Mouse (Mus musculus) stomach, embryonic 16.5 days (tissue): ENCODE measurements around the gene Limk1. TPM values are rescaled to one million over a fixed set of nuclear protein-coding genes. Genes with fewer than 3 reads are reported as not detected.
A peak's percentile ranks its signal among the peaks of the same experiment; 100 is the strongest.

Experiments
- ATAC-seq: fragments of 200-750 bp; cut with Nextera tagmentation; 2 replicates; pipeline ENCODE4 v1.8.0; 2017; ENCODE audit warnings: moderate number of reproducible peaks, moderate TSS enrichment; ENCODE audit not compliant: insufficient read depth, low FRiP score
- H3K27ac ChIP-seq: fragments of 300-500 bp; sonication (generic); 2 replicates; pipeline ENCODE4 v1.5.1; 2014; ENCODE audit warnings: low read length
- H3K27me3 ChIP-seq: fragments of 300-500 bp; sonication (generic); 2 replicates; pipeline ENCODE4 v1.6.1; 2014; ENCODE audit warnings: low read length, control low read depth, mixed read lengths; ENCODE audit not compliant: control insufficient read depth, insufficient read depth
- H3K36me3 ChIP-seq: fragments of 300-500 bp; sonication (generic); 2 replicates; pipeline ENCODE4 v1.6.1; 2014; ENCODE audit warnings: low read length; ENCODE audit not compliant: control insufficient read depth, insufficient read depth
- H3K4me1 ChIP-seq: fragments of 300-500 bp; sonication (generic); 2 replicates; pipeline ENCODE4 v1.6.1; 2014; ENCODE audit warnings: low read length, control low read depth, mixed read lengths; ENCODE audit not compliant: control insufficient read depth, insufficient read depth
- H3K4me2 ChIP-seq: fragments of 300-500 bp; sonication (generic); 2 replicates; pipeline ENCODE4 v1.6.1; 2014; ENCODE audit warnings: low read depth, low read length, mixed read lengths
- H3K4me3 ChIP-seq: fragments of 300-500 bp; sonication (generic); replicated peaks from 2 replicates; pipeline ENCODE4 v1.5.1; 2014; ENCODE audit warnings: mild to moderate bottlenecking, low read length
- H3K9ac ChIP-seq: fragments of 300-500 bp; sonication (generic); 2 replicates; pipeline ENCODE4 v1.6.1; 2014; ENCODE audit warnings: low read length
- H3K9me3 ChIP-seq: fragments of 300-500 bp; sonication (generic); replicated peaks from 2 replicates; pipeline ENCODE4 v1.6.1; 2016; ENCODE audit warnings: low read length, control low read depth; ENCODE audit not compliant: control insufficient read depth
- WGBS: fragments of 180-500 bp; shearing (Covaris S2); extraction: QIAGEN DNeasy Blood & Tissue Kit; methylation state at CpG from one replicate; pipeline ENCODE4 v1.1.7; 2014; 5-methylcytosine and 5-hydroxymethylcytosine counted together
- polyA plus RNA-seq: library from polyadenylated mRNA; unstranded; fragments of >200 nt; fragmentation: Nextera tagmentation; extraction: Ambion mirVana; gene quantifications from 2 replicates; pipeline ENCODE4 v1.2.1, GENCODE M21; 2015

The Limk1 gene
- polyA plus RNA-seq, 1 experiment from 2014 or later = 3.7 TPM

DNA sequence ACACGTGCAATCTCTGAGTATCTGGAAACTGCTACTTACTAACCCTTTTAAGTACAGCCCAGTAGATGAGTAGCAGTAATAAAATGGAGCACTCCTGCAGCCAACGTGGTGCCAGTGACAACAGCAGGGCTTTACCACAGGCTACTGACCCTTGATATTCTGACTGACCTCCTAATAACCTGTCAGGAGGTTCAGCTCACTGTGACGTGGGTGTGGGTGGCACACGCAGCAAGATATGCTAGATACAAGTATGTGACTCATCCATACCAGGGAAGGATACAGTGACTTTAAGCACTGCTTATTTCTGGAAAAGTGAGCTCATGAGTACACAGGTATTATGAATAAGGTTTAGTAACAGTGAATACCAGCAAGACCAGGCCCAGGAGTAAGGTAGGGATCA lies 58.9 kb downstream of the Limk1 start:
- Histone ChIP-seq H3K9me3 (no peaks in the 10 kb centered on the region), H3K4me1 (0 out of 2 replicates have a peak, but pooled peaks cover 9% of the 10 kb centered on the region), H3K4me3 (no peak overlapping the region), H3K36me3 (peaks cover 12% of the 10 kb centered on the region), H3K9ac (no peak overlapping the region), H3K27ac (peak overlapping the region; percentile 61), H3K4me2 (no peak overlapping the region), H3K27me3 (no peaks in the 10 kb centered on the region)
- ATAC-seq = peak; percentile 41; the same call in 1 of the 2 replicates
- WGBS = 55% methylated on average over 4 of the region's 4 CpGs

DNA sequence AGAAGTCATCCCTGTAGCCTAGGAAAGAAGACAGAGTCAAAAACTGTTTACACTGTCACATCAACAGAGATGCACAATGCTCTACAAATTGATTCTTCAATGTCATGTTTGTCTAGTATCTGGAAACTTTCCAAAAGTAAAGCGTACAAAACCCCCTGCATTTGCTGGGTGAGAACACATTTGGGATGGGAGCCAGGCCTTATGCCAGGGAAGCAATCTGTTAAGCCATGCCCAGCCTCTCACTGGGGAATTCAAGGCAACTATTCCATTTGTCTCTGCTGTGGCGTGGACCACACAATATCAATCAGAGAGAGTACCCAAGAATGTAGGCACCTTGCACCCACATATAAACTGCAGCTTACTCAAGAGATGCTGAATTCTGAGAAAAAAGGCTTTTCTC lies 66.3 kb downstream of the Limk1 start:
- H3K36me3 ChIP-seq = peaks cover 57% of the 10 kb centered on the region
- no peak for ATAC-seq

DNA sequence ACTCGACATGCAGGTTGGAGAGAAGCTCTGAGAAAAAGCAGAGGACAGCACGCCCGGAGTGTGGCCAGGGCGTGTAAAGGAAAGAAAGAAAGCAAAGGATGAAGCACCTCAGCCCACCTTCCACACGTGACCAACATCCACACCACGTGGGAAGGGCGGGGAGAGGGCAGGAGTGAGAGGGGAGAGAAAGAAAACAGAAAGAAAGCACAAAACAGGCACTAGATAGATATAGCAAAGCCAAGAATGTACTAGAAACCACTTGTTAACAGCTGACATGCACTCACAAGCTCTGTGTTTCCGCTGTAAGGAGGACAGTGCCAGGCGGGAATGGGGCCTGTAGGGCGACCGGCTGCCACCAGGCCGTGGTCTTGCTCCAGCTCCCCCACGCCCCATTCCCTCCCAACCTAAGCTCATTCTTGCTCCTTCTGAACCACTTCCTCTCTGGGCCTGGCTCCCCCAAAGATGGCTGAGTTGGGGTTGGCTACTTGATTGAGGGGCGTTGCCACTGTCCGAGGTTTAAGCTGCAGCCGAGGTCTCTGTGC lies 67.2 kb downstream of the Limk1 start:
- ATAC-seq = no peak
- Histone ChIP-seq H3K4me2 (no peak overlapping the region), H3K9ac (no peak overlapping the region), H3K27me3 (no peaks in the 10 kb centered on the region), H3K9me3 (no peaks in the 10 kb centered on the region), H3K4me3 (no peak overlapping the region), H3K4me1 (no peaks in the 10 kb centered on the region), H3K27ac (no peak overlapping the region), H3K36me3 (peaks cover 52% of the 10 kb centered on the region)
- WGBS = 89% methylated on average over 16 of the region's 16 CpGs

More for the DNA sequence above, 66.3 kb downstream of the Limk1 start:
- Histone ChIP-seq H3K4me2 (no peak overlapping the region), H3K9ac (no peak overlapping the region), H3K4me3 (no peak overlapping the region), H3K9me3 (no peaks in the 10 kb centered on the region), H3K27ac (no peak overlapping the region), H3K27me3 (no peaks in the 10 kb centered on the region), H3K4me1 (no peaks in the 10 kb centered on the region)
- WGBS = 71% methylated on average over 2 of the region's 2 CpGs

DNA sequence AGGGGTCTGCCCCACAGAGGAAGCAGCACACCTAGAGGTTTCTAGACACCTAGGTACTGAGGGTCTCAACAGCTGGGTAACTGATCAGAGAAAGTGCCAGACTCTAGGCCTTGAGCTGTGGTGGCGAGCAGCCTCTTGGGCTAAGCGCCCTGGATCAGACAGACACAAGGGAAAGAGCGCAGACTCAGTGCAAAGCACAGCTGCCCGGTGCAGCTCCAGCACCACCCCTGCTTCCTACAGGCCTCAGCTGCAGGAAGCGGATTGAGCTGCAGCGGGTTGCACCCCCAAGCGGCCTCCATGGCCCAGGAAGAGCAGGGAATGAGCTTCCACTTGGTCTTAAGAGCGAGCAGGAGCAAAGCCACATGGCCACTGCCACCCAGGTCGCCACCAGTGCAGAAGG lies 67.9 kb downstream of the Limk1 start:
- ATAC-seq = no peak
- Histone ChIP-seq H3K9me3 (no peaks in the 10 kb centered on the region), H3K27ac (no peak overlapping the region), H3K4me1 (no peaks in the 10 kb centered on the region), H3K4me2 (no peak overlapping the region), H3K27me3 (no peaks in the 10 kb centered on the region), H3K9ac (no peak overlapping the region), H3K4me3 (no peak overlapping the region), H3K36me3 (peaks cover 52% of the 10 kb centered on the region)
- 94% methylated on average over 9 of the region's 9 CpGs for WGBS

DNA sequence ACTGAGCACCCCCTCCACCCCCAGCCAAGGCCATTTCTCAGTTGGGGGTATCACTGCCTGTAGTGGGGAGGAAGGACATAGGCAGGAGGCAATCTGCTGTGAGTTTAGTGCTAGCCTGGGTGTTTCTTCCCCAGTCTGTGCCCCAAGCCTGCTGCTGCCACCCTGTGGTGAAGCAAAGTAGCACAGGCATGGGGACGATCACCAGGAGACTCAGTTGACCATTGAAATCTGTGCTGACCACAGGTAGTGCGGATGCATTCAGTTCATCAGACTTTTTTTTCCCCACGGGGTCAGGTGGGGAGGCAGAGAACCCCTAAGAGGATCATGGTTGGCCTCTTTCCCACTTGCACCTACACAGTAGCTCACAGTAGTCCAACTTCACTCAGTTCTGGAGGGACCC lies 71.3 kb downstream of the Limk1 start:
- Histone ChIP-seq H3K27me3 (no peaks in the 10 kb centered on the region), H3K9me3 (no peaks in the 10 kb centered on the region), H3K4me2 (no peak overlapping the region), H3K4me1 (no peaks in the 10 kb centered on the region), H3K27ac (no peak overlapping the region), H3K4me3 (no peak overlapping the region), H3K36me3 (peaks cover 28% of the 10 kb centered on the region), H3K9ac (no peak overlapping the region)
- no peak for ATAC-seq
- WGBS = 54% methylated on average over 3 of the region's 3 CpGs

DNA sequence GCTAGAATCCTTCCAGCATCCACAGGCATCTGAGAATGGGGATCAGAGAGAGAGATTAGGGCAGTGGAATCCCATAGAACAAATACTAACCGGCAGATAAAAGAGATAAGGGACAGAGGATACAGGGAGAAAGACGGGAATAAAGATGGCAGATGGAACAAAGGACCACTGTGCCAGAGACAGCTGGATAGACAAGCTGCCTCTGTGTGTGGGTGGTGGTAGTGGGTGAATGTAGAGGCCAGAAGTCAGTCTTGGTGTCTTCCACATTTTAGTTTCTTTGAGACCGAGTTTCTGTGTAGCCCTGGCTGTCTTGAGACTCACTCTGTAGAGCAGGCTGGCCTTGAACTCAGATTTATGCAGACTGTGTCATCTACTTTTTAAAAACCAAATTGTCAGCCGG lies 72.6 kb downstream of the Limk1 start:
- Histone ChIP-seq H3K9me3 (no peaks in the 10 kb centered on the region), H3K4me2 (no peak overlapping the region), H3K27ac (no peak overlapping the region), H3K4me3 (no peak overlapping the region), H3K27me3 (no peaks in the 10 kb centered on the region), H3K36me3 (peaks cover 22% of the 10 kb centered on the region), H3K9ac (no peak overlapping the region), H3K4me1 (no peaks in the 10 kb centered on the region)
- WGBS = 61% methylated on average over 4 of the region's 4 CpGs
- no peak for ATAC-seq

DNA sequence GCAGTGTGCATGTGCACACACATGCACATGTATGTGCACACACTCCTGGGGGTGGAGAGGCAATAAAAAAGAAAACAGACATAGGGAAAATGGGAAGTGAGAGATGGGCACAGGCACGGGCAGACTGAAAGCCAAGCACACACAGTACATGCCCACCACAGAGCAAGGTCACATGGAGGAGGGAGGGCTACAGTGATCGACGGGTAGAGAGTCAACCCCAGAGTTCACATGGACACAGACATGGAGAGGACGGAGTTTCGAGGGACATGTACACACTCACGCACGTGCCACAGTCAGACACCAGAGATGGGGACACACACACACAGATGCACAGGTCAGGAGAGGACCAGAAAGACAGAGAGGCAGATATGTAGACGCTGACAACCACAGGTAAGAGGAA lies 73.0 kb downstream of the Limk1 start:
- H3K36me3 ChIP-seq = peaks cover 18% of the 10 kb centered on the region
- no peaks in the 10 kb centered on the region for H3K9me3 ChIP-seq
- 78% methylated on average over 8 of the region's 8 CpGs for WGBS

DNA sequence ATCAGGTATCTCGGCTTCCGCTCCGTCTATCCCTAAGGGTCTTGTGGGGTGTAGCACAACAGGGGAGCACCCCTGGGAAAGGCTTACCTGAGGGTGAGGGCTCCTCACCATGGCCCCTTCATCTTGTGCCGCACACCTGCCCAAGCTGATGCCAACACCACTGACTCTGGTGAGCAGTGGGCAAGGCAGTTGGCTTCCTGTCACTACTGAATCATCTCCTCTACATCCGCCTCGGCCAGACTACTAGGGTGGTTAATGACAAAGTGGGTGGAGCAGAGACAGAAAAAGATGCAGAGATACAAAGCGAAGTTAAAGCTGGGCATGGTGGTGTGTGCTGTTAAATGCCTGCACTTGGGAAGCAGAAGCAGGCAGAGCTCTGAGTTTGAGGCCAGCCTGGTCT lies 73.6 kb downstream of the Limk1 start, which contains the start of gene Lat2:
Gene Lat2 (minus strand): TSS at position 224 of the 400 bp plus-strand sequence.
- ATAC-seq = no peak
- WGBS = 83% methylated on average over 7 of the region's 7 CpGs
- Histone ChIP-seq H3K27ac (no peak within 1 kb of the TSS), H3K9me3 (no peaks in the 10 kb centered on the region), H3K4me1 (no peaks in the 10 kb centered on the region), H3K4me3 (no peak within 1 kb of the TSS), H3K36me3 (peaks cover 13% of the 10 kb centered on the region), H3K4me2 (no peak within 1 kb of the TSS), H3K27me3 (no peaks in the 10 kb centered on the region), H3K9ac (no peak within 1 kb of the TSS)

More for the DNA sequence above, 73.0 kb downstream of the Limk1 start:
- H3K9ac ChIP-seq = no peak overlapping the region
- H3K4me1 ChIP-seq = no peaks in the 10 kb centered on the region
- no peak overlapping the region for H3K4me2 ChIP-seq
- H3K27me3 ChIP-seq = no peaks in the 10 kb centered on the region
- no peak overlapping the region for H3K4me3 ChIP-seq
- H3K27ac ChIP-seq = no peak overlapping the region
- ATAC-seq = no peak

DNA sequence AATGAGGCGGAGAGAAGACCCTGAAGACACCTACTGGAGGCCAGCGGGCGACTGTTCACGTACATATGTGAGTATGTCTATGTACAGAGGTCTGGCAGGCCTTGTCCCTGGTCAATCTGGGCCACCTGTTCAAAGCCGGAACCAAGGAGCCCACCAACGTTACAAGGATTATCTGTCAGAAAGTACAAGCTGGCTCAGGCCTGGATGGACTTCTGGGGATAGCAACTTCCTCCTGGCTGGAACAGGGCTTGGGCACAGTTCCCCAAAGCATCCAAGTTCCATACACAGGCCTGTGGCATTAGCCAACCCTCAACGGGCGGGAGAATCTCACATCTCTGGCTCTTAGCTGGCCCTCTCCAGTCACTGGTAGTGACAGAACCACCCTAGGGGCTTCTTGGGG lies 74.1 kb downstream of the Limk1 start:
- Histone ChIP-seq H3K36me3 (peaks cover 8% of the 10 kb centered on the region), H3K9ac (no peak overlapping the region), H3K4me1 (no peaks in the 10 kb centered on the region), H3K4me3 (no peak overlapping the region), H3K4me2 (no peak overlapping the region), H3K27me3 (no peaks in the 10 kb centered on the region), H3K27ac (no peak overlapping the region), H3K9me3 (no peaks in the 10 kb centered on the region)
- no peak for ATAC-seq
- WGBS = 83% methylated on average over 8 of the region's 8 CpGs
